Mouse (Mus musculus) bone marrow macrophage, adult 2 months (primary cell): ENCODE results near the gene Proca1.

ENCODE experiments used
- CTCF ChIP-seq: IDR thresholded peaks from 2 replicates; pipeline ENCODE4 v1.5.1; 2012; ENCODE audit warnings: low read depth, mild to moderate bottlenecking, low read length, moderate library complexity
- POLR2A ChIP-seq: IDR thresholded peaks from 2 replicates; pipeline ENCODE4 v1.6.1; 2012; ENCODE audit warnings: mild to moderate bottlenecking, low read depth, low read length, borderline replicate concordance

- TF ChIP-seq POLR2A, result no peak
- no peak for TF ChIP-seq CTCF
Observed at GRCm38 (mm10) chr11:78215709-78216317, 22.6 kb downstream of the Proca1 start.
